Mouse (Mus musculus) stomach, postnatal 0 days (tissue): ENCODE measurements around the gene Islr.

Source experiments
- CTCF ChIP-seq: IDR thresholded peaks from 2 replicates; pipeline ENCODE4 v1.5.1; 2016; ENCODE audit warnings: antibody characterized with exemption, low read depth, mild to moderate bottlenecking, moderate library complexity
- EP300 ChIP-seq: optimal IDR thresholded peaks from 2 replicates; pipeline ENCODE3; 2016; ENCODE audit warnings: antibody characterized with exemption

DNA sequence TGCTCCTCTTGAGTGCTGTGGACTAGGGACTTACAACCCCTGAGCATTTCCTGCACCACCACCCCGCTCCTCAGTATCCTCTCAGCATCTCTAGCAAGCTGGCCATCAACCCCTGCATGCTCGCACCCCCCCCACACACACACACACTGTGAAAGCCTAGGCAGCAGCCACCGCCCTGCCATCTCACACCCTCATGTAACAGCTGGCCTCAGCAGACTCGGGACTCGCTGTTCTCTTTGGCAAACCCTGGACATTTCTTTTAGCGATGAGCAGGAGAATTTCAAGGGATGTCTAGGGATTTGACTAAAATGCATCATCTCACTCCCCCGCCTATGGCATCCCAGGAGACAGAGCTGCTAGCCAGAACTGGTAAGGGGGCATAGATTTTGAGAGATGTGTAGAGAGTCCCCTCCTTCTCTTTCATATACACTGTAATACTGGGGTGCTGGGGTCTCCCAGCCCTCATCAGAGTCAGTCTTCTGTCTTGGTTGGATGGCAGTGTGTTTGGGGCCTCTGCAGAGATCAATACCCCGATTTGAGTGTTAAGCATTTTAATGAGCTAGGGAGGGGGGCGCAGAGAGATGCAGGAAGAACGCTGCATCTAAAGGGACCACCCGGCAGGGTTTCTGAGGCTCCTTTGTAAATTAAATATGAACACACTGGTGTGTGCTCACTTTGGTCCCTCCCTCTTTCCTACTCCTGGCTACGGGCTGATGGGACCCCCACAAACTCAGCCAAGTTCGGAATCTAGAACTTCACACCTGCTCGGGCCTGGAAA, 1.2 kb downstream of the Islr start:
- TF ChIP-seq CTCF, result no peak
- no peak for TF ChIP-seq EP300
